Mouse (Mus musculus): ENCODE results near the gene Epb41l4b.

GRCm38 (mm10) chr4:57046160-57046571, 97.1 kb downstream of the Epb41l4b start:
- no peak for TF ChIP-seq CTCF (IDR thresholded peaks at IDR 0.05; ENCODE audit: borderline replicate concordance, control insufficient read depth, extremely low read depth, insufficient read depth, low read length, poor library complexity)
- no peak for TF ChIP-seq POLR2A (IDR thresholded peaks at IDR 0.05; ENCODE audit: control insufficient read depth, extremely low read depth, insufficient read depth, low read length, poor library complexity)

All from thymus, adult 2 months (tissue).